Mouse (Mus musculus): Measurements from ENCODE around the gene Uba52.
"Not testable (repeated sequence)": the region's sequence is repeated elsewhere in the genome, so short reads cannot be mapped to it uniquely, and the experiment has no call there.

Uba52 gene

GRCm38 (mm10) chr8:70535221-70535620, 24.6 kb upstream of the Uba52 start:
- in situ Hi-C loops (cut with MboI; ENCODE audit: unreplicated experiment in 2 of 2), result no loop called here

- in situ Hi-C loops (cut with MboI; ENCODE audit: unreplicated experiment in 2 of 2), result no loop called here
Observed at GRCm38 (mm10) chr8:70534281-70534680, 23.7 kb upstream of the Uba52 start.

GRCm38 (mm10) chr8:70530314-70530713, 19.7 kb upstream of the Uba52 start:
- in situ Hi-C loops (cut with MboI; ENCODE audit: unreplicated experiment in 2 of 2), result no loop called here

- in situ Hi-C loops (cut with MboI; ENCODE audit: unreplicated experiment in 2 of 2), result no loop called here
Observed at GRCm38 (mm10) chr8:70529741-70530161, 19.1 kb upstream of the Uba52 start.

GRCm38 (mm10) chr8:70529299-70529698, 18.7 kb upstream of the Uba52 start:
- in situ Hi-C loops (cut with MboI; ENCODE audit: unreplicated experiment in 2 of 2), result no loop called here

- in situ Hi-C loops (cut with MboI; ENCODE audit: unreplicated experiment in 2 of 2), result no loop called here
Observed at GRCm38 (mm10) chr8:70528182-70528797, 17.7 kb upstream of the Uba52 start.

GRCm38 (mm10) chr8:70527512-70528181, 17.0 kb upstream of the Uba52 start, which contains the start of the genes Fkbp8 and Kxd1:
Gene Fkbp8, plus strand, starts transcription at chr8:70527724.
Gene Kxd1, minus strand, starts transcription at chr8:70527956.
- in situ Hi-C loops (cut with MboI; ENCODE audit: unreplicated experiment in 2 of 2), result no loop called here

GRCm38 (mm10) chr8:70527111-70527511, 16.5 kb upstream of the Uba52 start:
- in situ Hi-C loops (cut with MboI; ENCODE audit: unreplicated experiment in 2 of 2), result no loop called here

- in situ Hi-C loops (cut with MboI; ENCODE audit: unreplicated experiment in 2 of 2), result no loop called here
Observed at GRCm38 (mm10) chr8:70522592-70523403, 12.2 kb upstream of the Uba52 start.

- in situ Hi-C loops (cut with MboI; ENCODE audit: unreplicated experiment in 2 of 2), result no loop called here
Observed at GRCm38 (mm10) chr8:70519606-70520005, 9.0 kb upstream of the Uba52 start.

GRCm38 (mm10) chr8:70519043-70519442, 8.4 kb upstream of the Uba52 start:
- in situ Hi-C loops (cut with MboI; ENCODE audit: unreplicated experiment in 2 of 2), result no loop called here

GRCm38 (mm10) chr8:70517940-70518643, 7.5 kb upstream of the Uba52 start:
- in situ Hi-C loops (cut with MboI; ENCODE audit: unreplicated experiment in 2 of 2), result no loop called here

GRCm38 (mm10) chr8:70513441-70513840, 2.8 kb upstream of the Uba52 start:
- in situ Hi-C loops (cut with MboI; ENCODE audit: unreplicated experiment in 2 of 2), result no loop called here

GRCm38 (mm10) chr8:70512253-70512903, 1.8 kb upstream of the Uba52 start:
- in situ Hi-C loops (cut with MboI; ENCODE audit: unreplicated experiment in 2 of 2), result no loop called here

GRCm38 (mm10) chr8:70511770-70512169, 1.2 kb upstream of the Uba52 start:
- in situ Hi-C loops (cut with MboI; ENCODE audit: unreplicated experiment in 2 of 2), result no loop called here

GRCm38 (mm10) chr8:70511174-70511573, 573 bp upstream of the Uba52 start:
- in situ Hi-C loops (cut with MboI; ENCODE audit: unreplicated experiment in 2 of 2), result not testable (repeated sequence)

- in situ Hi-C loops (cut with MboI; ENCODE audit: unreplicated experiment in 2 of 2), result loop anchor here in 1 of 2 experiments (5.0 kb wide), 1 partner anchor 92 kb away; no protein-coding TSS in a partner anchor
Observed at GRCm38 (mm10) chr8:70509281-70509952, 1.2 kb downstream of the Uba52 start.

GRCm38 (mm10) chr8:70507027-70507393, 3.6 kb downstream of the Uba52 start:
- in situ Hi-C loops (cut with MboI; ENCODE audit: unreplicated experiment in 2 of 2), result loop anchor here in 1 of 2 experiments (5.0 kb wide), 1 partner anchor 90 kb away; no protein-coding TSS in a partner anchor

GRCm38 (mm10) chr8:70506328-70507026, 4.1 kb downstream of the Uba52 start, which contains the start of gene Rex1bd:
Gene Rex1bd, minus strand, starts transcription at chr8:70506752.
- in situ Hi-C loops (cut with MboI; ENCODE audit: unreplicated experiment in 2 of 2), result loop anchor here in 1 of 2 experiments (5.0 kb wide), 1 partner anchor 89 kb away; no protein-coding TSS in a partner anchor
